Mouse (Mus musculus): ENCODE measurements at regions not wholly inside any gene's neighbourhood (a gene's known extent, or its start where the extent isn't known, plus 50 kb on each side); places are given as distances from the start of the nearest gene placed in this dataset.

DNA sequence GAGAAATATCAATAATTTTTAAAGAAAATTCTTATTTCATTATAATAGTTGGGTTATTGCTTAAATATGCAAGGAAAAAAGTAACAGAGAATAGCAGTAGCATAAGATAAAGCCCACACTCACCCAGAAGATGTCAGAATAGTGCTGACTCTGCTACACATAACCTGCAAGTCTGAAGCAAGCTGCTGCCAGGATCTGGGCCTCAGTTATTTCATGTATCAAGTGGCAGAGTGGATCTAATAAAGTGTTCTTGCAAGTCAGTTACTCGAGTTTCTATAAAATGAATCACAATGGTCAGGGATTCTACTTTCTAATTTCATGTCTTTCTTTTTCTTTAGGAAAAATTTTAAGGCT, 466.2 kb downstream of the Klhl13 start:
- DNase-seq = no peak

DNA sequence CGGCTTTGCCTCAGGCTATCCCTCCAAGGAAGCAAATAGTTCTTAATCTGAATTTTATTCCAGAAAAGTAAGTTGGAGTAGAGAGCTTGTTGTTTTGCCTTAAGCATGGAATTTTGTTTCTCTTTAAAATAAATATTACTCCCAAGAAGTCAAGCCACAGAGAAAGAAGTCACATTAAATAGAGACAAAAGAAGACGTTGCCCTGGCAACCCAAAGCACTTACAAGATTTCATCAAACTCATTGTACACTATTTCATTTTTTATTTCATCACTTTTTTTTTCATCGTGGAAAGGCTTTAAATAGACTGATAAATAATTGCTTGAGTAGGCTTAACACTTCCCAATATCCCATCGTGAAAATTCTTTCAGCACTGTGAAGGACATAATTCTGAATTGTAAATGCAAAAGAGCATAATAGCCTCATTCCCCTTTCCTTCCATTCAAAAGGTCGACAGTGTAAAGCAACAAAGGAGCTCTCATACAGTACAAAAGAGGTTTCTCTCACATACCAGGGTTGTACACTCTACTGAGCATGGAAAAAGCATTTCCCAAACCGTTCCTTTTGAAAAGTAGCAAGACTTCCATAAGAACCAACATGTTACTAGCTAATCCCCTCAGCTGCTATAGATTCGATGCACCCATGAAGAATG, 466.7 kb downstream of the Klhl13 start:
- no peak for DNase-seq

GRCm38 (mm10) chrX:22869791-22870190, 495.1 kb downstream of the Klhl13 start:
- no peak for DNase-seq

DNA sequence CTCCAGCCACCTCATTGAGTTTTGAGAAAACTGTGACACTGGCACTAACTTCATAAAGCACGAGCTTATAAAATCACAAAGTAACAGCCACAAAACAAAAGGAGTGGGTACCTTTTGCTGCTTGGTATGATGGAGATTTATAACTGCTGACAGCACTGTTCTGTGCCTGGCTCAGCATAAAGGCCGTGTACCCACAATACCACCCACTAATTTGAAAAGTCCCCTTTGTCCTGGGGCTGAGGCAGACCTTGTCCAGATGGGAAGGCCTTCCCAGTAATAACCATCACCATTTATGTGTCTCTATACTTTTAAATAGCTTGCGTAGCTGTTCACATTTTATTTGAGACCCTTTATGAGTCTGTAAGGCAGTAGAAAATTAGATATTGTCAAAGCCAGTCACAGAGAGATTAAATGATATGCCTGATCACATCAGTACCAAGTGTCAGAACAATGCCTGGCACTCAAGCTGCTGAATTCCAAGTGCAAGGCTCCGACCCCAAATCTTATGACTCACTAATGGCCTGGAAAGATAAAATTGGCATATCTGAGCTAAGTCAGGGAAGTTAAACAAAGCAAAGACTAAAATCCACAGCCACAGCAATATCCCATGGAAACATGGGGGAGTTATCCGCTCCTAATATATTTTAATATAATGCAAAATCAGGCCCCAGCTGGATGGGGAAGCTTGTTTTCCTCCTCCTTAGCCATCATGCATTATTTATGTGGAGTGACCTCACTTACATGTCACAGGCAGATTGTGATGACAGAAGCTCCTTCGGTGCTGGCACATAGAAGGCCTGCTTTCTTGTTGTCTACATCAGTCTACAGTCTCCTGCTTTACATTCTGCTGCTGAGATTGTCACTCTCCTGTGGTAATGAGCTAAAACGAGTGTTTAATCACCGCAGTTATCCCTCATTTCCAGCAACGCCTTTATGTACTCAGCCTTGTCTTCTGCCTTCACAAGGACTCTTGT, 515.1 kb downstream of the Klhl13 start:
- DNase-seq = no peak

GRCm38 (mm10) chrX:22848778-22849177, 516.1 kb downstream of the Klhl13 start:
- no peak for DNase-seq

GRCm38 (mm10) chrX:22833226-22833625, 531.7 kb downstream of the Klhl13 start:
- DNase-seq = no peak

- no peak for DNase-seq
Measured at GRCm38 (mm10) chrX:22805184-22805583, 559.7 kb downstream of the Klhl13 start.

DNA sequence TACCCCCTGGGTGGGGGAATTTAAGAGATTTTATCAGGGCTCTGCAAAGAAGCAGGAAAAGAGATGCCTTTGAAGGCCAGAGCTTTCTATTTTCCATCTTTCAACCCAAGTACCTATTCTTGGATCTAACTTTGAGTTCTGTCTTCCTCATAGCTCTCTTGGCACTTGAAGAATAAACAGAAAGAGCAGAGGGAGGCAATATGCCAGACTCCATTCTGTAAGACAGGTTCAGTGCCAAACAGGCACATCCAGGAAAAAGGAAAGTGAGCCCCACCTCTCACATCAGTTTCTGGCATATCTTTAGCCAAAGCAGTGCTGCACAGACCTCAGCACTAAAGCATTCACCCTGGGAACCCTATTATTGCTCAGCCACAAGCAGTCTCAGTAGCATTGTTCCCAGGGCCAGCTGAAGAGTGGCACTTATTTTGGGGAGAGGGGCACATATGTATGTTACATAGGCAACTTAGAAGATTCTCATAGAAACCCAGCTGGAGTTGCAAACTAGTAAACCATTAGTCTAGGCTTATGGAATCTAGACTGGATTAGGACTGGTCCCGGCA, 594.8 kb downstream of the Klhl13 start:
- peak; percentile 2 for DNase-seq

DNA sequence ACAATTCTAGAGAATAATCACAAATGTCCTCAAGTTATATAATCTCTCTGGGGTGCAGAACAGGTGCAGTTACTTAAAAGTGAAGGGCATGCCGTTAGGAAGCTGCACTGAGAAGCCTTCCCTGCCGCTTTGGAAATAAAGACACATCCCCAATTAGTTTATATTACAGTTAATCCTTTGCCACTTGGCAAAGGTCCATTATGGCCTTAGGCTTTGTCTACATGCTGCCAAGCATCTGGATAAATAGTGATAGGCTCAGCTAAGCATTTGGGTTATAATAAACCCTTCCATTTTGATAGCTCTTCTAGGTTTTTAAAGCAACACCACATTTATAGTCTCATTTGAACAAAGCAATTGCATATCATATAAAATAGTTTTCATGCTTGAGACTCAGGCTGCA, 625.6 kb downstream of the Klhl13 start:
- no peak for DNase-seq

DNA sequence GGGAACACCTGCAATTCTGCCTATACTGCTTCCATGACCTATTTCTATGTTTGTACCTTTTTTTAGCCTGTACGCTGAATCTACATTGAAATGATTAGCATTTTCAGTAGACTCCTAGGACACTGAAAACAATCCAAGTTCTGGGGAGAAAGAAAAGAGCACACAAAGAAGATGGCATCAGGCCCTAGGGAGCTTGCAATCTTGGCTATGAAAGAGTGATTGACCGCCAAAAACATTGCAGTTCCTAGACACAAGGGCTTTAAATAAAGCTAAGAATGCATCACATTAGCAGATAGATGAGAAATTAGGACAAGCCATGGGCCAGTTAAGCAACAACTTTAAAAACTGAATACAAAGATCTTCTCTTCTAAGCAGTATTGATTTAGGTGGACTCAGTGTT, 666.7 kb downstream of the Klhl13 start:
- DNase-seq = no peak

- no peak for DNase-seq
Measured at GRCm38 (mm10) chrX:22657722-22658342, 707.0 kb downstream of the Klhl13 start.
